Mouse (Mus musculus) ES-Bruce4 (cell line): ENCODE results near the gene Rasgrp2. TPM values are rescaled to one million over a fixed set of nuclear protein-coding genes. Genes with fewer than 3 reads are reported as not detected.

Experiments
- H3K27ac ChIP-seq: 2 replicates; pipeline ENCODE4 v1.5.1; 2012; ENCODE audit warnings: low read length, inconsistent platforms; ENCODE audit not compliant: insufficient read depth
- H3K27me3 ChIP-seq: 2 replicates; pipeline ENCODE4 v1.6.1; 2012; ENCODE audit warnings: mild to moderate bottlenecking, low read length, inconsistent platforms; ENCODE audit not compliant: control insufficient read depth, poor library complexity, insufficient read depth, severe bottlenecking
- H3K36me3 ChIP-seq: 2 replicates; pipeline ENCODE4 v1.6.1; 2012; ENCODE audit warnings: inconsistent platforms, mild to moderate bottlenecking, low read length, moderate library complexity; ENCODE audit not compliant: control insufficient read depth, poor library complexity, insufficient read depth, severe bottlenecking
- H3K4me1 ChIP-seq: one replicate; pipeline ENCODE4 v1.8.1; 2011; ENCODE audit warnings: low read length; ENCODE audit not compliant: control insufficient read depth, insufficient read depth
- H3K4me3 ChIP-seq: 2 replicates; pipeline ENCODE4 v1.5.1; 2011; ENCODE audit warnings: low read depth, mild to moderate bottlenecking, low read length
- H3K9ac ChIP-seq: 2 replicates; pipeline ENCODE4 v1.6.1; 2012; ENCODE audit warnings: low read depth, mild to moderate bottlenecking, inconsistent platforms; ENCODE audit not compliant: poor library complexity, severe bottlenecking
- H3K9me3 ChIP-seq: replicated peaks from 2 replicates; pipeline ENCODE4 v1.6.1; 2012; ENCODE audit warnings: mild to moderate bottlenecking, low read length, inconsistent platforms; ENCODE audit not compliant: control insufficient read depth, poor library complexity, insufficient read depth, severe bottlenecking
- CTCF ChIP-seq: IDR thresholded peaks from one replicate; pipeline ENCODE4 v1.8.1; 2011; ENCODE audit warnings: low read depth, low read length
- EP300 ChIP-seq: IDR thresholded peaks from 2 replicates; pipeline ENCODE4 v1.6.1; 2011; ENCODE audit warnings: low read depth, low read length; ENCODE audit not compliant: insufficient read depth
- POLR2A ChIP-seq: IDR thresholded peaks from one replicate; pipeline ENCODE4 v1.8.1; 2011; ENCODE audit warnings: low read length; ENCODE audit not compliant: insufficient read depth
- polyA plus RNA-seq: library from polyadenylated mRNA; stranded (reverse); fragments of >200 nt; gene quantifications from 2 replicates; pipeline ENCODE4 v1.2.4, GENCODE M21; 2011; ENCODE audit warnings: low read depth; ENCODE audit not compliant: missing spikeins, insufficient read depth, insufficient read length

Rasgrp2 gene
- polyA plus RNA-seq, 1 experiment = 37.9 TPM

DNA sequence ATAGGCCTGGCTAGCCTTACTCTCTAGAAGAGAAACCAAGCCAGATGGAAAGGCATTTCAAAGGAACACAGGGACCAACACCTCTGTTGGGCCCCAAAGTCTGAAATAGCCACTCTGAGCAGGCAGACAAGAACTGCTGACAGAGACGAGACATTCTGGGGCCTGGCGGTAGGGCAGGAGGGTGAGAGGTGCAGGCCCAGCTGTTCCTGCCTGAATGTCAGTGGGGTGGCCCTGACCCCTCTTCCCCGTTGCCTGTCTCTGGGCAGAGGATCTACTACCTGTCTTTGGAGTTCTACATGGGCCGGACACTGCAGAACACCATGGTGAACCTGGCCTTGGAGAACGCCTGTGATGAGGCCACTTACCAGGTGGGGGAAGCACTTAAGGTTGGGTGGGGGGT is 13.7 kb upstream of the Rasgrp2 start:
- H3K27ac ChIP-seq = no peak overlapping the region
- no peaks in the 10 kb centered on the region for H3K9me3 ChIP-seq
- no peak overlapping the region for H3K9ac ChIP-seq
- no peak overlapping the region for H3K4me3 ChIP-seq
- no peaks in the 10 kb centered on the region for H3K27me3 ChIP-seq
- no peak for TF ChIP-seq EP300
- TF ChIP-seq CTCF = no peak
- TF ChIP-seq POLR2A = no peak
- H3K36me3 ChIP-seq = no peaks in the 10 kb centered on the region
- peaks cover 1% of the 10 kb centered on the region for H3K4me1 ChIP-seq

DNA sequence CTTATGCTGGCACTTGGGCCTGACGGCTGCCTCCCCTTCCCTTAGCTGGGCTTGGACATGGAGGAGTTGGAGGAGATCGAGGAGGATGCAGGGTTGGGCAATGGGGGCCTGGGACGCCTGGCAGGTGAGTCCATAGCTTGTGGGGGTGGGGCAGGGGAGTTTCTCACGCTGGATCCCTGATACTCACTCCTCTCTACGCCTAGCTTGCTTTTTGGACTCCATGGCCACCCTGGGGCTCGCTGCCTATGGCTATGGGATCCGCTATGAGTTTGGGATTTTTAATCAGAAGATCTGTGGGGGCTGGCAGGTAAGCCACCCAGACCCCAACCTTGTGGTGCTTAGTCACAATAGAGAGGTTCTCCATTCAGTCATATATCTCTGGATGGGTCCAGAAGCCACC is 13.3 kb upstream of the Rasgrp2 start:
- Histone ChIP-seq H3K4me1 (peaks cover 3% of the 10 kb centered on the region), H3K27ac (no peak overlapping the region), H3K27me3 (no peaks in the 10 kb centered on the region)

DNA sequence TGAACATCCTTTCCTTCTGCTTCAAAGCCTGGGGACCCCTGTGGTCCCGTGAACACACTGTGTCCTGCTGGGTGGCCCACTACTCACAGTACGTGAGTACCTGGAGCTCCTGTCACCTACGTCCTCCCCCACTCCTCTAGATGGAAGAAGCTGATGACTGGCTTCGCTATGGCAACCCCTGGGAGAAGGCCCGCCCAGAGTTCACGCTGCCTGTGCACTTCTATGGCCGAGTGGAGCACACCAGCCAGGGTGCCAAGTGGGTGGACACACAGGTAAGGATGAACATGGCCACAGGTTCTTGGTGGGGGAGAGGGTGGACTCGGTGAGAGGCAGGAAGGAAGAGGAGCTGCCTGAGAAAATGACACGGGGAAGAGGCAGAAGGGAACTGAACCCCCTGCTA is 12.9 kb upstream of the Rasgrp2 start:
- Histone ChIP-seq H3K36me3 (no peaks in the 10 kb centered on the region), H3K4me1 (peaks cover 3% of the 10 kb centered on the region), H3K4me3 (no peak overlapping the region), H3K9ac (no peak overlapping the region), H3K27me3 (no peaks in the 10 kb centered on the region), H3K27ac (no peak overlapping the region), H3K9me3 (no peaks in the 10 kb centered on the region)
- no peak for TF ChIP-seq CTCF
- no peak for TF ChIP-seq POLR2A
- TF ChIP-seq EP300 = no peak

More for the DNA sequence above, 13.3 kb upstream of the Rasgrp2 start:
- Histone ChIP-seq H3K9me3 (no peaks in the 10 kb centered on the region), H3K36me3 (no peaks in the 10 kb centered on the region), H3K9ac (no peak overlapping the region), H3K4me3 (no peak overlapping the region)
- TF ChIP-seq CTCF (no peak), EP300 (no peak), POLR2A (no peak)

DNA sequence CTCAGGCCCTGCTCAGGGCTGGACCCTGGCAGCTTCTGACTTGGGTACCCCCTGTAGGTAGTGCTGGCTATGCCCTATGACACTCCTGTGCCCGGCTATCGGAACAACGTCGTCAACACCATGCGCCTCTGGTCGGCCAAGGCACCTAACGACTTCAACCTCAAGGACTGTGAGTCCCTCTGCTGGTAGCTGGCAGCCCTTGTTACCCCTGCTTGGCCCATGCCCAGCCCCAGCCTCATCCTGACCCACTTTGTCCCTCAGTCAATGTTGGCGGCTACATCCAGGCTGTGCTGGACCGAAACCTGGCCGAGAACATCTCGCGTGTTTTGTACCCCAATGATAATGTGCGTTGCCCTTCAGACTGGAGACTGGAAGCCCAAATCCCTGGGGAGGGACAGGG is 11.1 kb upstream of the Rasgrp2 start:
- H3K9ac ChIP-seq = no peak overlapping the region
- H3K27me3 ChIP-seq = no peaks in the 10 kb centered on the region
- no peaks in the 10 kb centered on the region for H3K36me3 ChIP-seq
- H3K27ac ChIP-seq = no peak overlapping the region
- no peaks in the 10 kb centered on the region for H3K9me3 ChIP-seq
- H3K4me1 ChIP-seq = peaks cover 3% of the 10 kb centered on the region
- H3K4me3 ChIP-seq = no peak overlapping the region
- no peak for TF ChIP-seq POLR2A
- no peak for TF ChIP-seq EP300
- peak; percentile 2 for TF ChIP-seq CTCF

DNA sequence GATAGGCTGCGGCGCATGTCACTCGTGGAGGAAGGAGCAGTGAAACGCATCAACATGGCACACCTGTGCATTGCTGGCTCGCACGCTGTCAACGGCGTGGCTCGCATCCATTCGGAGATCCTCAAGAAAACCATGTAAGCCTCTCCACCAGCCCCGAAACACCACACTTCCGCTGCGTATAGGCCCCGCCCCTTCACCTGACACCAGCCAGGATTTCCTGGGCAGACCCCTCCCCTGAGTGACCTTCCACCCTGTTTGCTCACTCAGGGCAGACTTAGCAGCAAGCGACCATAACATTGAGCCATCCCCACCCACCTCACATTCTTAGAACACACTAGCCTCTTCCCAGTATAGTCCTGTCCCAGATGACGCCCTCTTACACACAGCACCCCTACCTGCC is 9.3 kb upstream of the Rasgrp2 start:
- Histone ChIP-seq H3K9me3 (no peaks in the 10 kb centered on the region), H3K27ac (0 out of 2 replicates have a peak overlapping the region, but pooled peaks have one; percentile 7), H3K4me3 (peak overlapping the region; percentile 72), H3K9ac (peak overlapping the region; percentile 24; the same call in 1 of the 2 replicates), H3K27me3 (no peaks in the 10 kb centered on the region), H3K36me3 (no peaks in the 10 kb centered on the region), H3K4me1 (peaks cover 3% of the 10 kb centered on the region)
- TF ChIP-seq CTCF (no peak), EP300 (peak; percentile 55; the same call in 1 of the 2 replicates), POLR2A (peak; percentile 75)

DNA sequence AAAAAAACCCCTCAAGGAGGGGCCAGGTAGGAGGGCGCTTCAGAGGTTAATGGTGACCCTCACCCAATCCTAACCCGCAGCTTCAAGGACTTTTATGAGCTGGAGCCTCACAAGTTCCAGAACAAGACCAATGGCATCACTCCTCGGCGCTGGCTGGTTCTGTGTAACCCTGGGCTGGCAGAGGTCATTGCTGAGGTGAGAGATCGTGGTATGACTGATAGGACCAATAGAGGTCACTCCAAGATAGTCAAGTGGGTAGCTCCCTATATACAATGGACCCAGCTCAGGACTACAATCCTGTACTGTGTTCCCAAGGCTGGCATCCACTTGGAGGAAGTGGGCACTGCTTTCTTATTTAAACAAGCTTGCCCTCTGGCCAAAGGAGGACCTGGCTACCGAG is 8.9 kb upstream of the Rasgrp2 start:
- Histone ChIP-seq H3K9ac (no peak overlapping the region), H3K4me3 (no peak overlapping the region), H3K36me3 (no peaks in the 10 kb centered on the region), H3K9me3 (no peaks in the 10 kb centered on the region), H3K4me1 (peaks cover 3% of the 10 kb centered on the region), H3K27ac (0 out of 2 replicates have a peak overlapping the region, but pooled peaks have one; percentile 7), H3K27me3 (no peaks in the 10 kb centered on the region)
- TF ChIP-seq CTCF = no peak
- TF ChIP-seq POLR2A = no peak
- no peak for TF ChIP-seq EP300
